Mouse (Mus musculus): ENCODE results near the gene Mea1.

- no peak for TF ChIP-seq CTCF (IDR thresholded peaks at IDR 0.05; ENCODE audit: borderline replicate concordance, control insufficient read depth, extremely low read depth, insufficient read depth, low read length, poor library complexity)
- TF ChIP-seq POLR2A (IDR thresholded peaks at IDR 0.05; ENCODE audit: control insufficient read depth, extremely low read depth, insufficient read depth, low read length, poor library complexity), result no peak
Measured at GRCm38 (mm10) chr17:46698515-46698914, 19.9 kb downstream of the Mea1 start.
